In genomic region chr3:136230602-136231151, GRCm38 (mm10) we compare ENCODE assay signal across 21 mouse cellular contexts.
DNase-seq lines count a peak whose midpoint lies in the region; ATAC-seq and TF ChIP-seq lines count a peak whose summit lies in the region.
"Had no signal": no experiment of that assay in that cellular context is flagged by ENCODE, and none has a peak within 500 bp of the region (broad histone marks: within the 10 kb centered on the region; RNA-seq: fewer than 3 reads in every experiment).

No protein-coding gene starts in this region.

- H3K79me2 ChIP-seq in myocyte (ENCODE audit: control insufficient read depth, insufficient read depth) = no peaks in the 10 kb centered on the region

- H3K36me3 ChIP-seq in ES-E14 (ENCODE audit: control insufficient read depth, insufficient read depth, low read length, poor library complexity, severe bottlenecking) = no peaks in the 10 kb centered on the region
- H3K36me3 ChIP-seq in myocyte (ENCODE audit: control insufficient read depth, insufficient read depth) = no peaks in the 10 kb centered on the region
- H3K36me3 ChIP-seq: embryonic facial prominence, embryonic 15.5 days; forebrain, embryonic 10.5 days; heart, embryonic 10.5 days; hindbrain, embryonic 13.5 days; intestine, embryonic 15.5 days had no signal

- no peak for TF ChIP-seq POLR2A in myocyte (IDR thresholded peaks at IDR 0.05; ENCODE audit: insufficient read length, low read depth)

- in situ Hi-C loops in ES-E14 (cut with MboI; ENCODE audit: low sequenced_read_pairs in 2 of 2, unreplicated experiment in 2 of 2) = no loop called here

- no peak overlapping the region for H3K27ac ChIP-seq in ES-E14 (ENCODE audit: insufficient read depth, low read depth, low read length, poor library complexity, severe bottlenecking)
- H3K27ac ChIP-seq: embryonic facial prominence, embryonic 15.5 days; forebrain, embryonic 10.5 days; heart, embryonic 10.5 days; hindbrain, embryonic 13.5 days; intestine, embryonic 15.5 days had no signal

- peak overlapping the region; percentile 3 for H3K4me2 ChIP-seq in myocyte (ENCODE audit: low read depth)
- H3K4me2 ChIP-seq: embryonic facial prominence, embryonic 15.5 days; hindbrain, embryonic 13.5 days; intestine, embryonic 15.5 days had no signal

- no peaks in the 10 kb centered on the region for H3K27me3 ChIP-seq in myocyte (ENCODE audit: control insufficient read depth, insufficient read depth, insufficient read length)
- H3K27me3 ChIP-seq: embryonic facial prominence, embryonic 15.5 days; hindbrain, embryonic 13.5 days; intestine, embryonic 15.5 days had no signal

- ATAC-seq in granulocyte monocyte progenitor cell, adult 5-6 weeks (replicated peaks; ENCODE audit: poor library complexity, severe bottlenecking) = peak; percentile 98
- ATAC-seq: forebrain, embryonic 14.5 days; intestine, embryonic 15.5 days had no signal

- intact Hi-C loops in left cerebral cortex, postnatal 36 days (cut with DNase I) = no loop called here

- no peak overlapping the region for H3K9ac ChIP-seq in ES-E14 (ENCODE audit: insufficient read depth, low read depth, low read length, poor library complexity, severe bottlenecking)
- H3K9ac ChIP-seq: embryonic facial prominence, embryonic 15.5 days; hindbrain, embryonic 13.5 days; intestine, embryonic 15.5 days had no signal

- no peaks in the 10 kb centered on the region for H3K9me3 ChIP-seq in ES-E14 (ENCODE audit: control insufficient read depth, insufficient read depth, low read depth, low read length)
- H3K9me3 ChIP-seq: embryonic facial prominence, embryonic 15.5 days; forebrain, embryonic 10.5 days; heart, embryonic 10.5 days; hindbrain, embryonic 13.5 days; intestine, embryonic 15.5 days had no signal

- peak; percentile 21 for DNase-seq in 416B (ENCODE audit: low read depth)
- no peak for DNase-seq in ES-E14 (ENCODE audit: low read depth, low spot score)
- DNase-seq in cerebellum, postnatal 36 days = no peak
- DNase-seq in ovary, postnatal 36 days (ENCODE audit: low spot score) = no peak
- DNase-seq in left cerebral cortex, postnatal 36 days (ENCODE audit: low spot score in 2 of 2) = no peak
- DNase-seq: adrenal gland, postnatal 10 days; cerebellum, adult 11-12 months; cerebellum, adult 9-11 months; embryo, embryonic 11 days; gastrocnemius, postnatal 36 days; heart, adult 18-20 months; heart, postnatal 14 days had no signal

- H3ac ChIP-seq in myocyte (ENCODE audit: control insufficient read depth, insufficient read length) = no peak overlapping the region

- H3K4me1 ChIP-seq in ES-E14 (ENCODE audit: control insufficient read depth in 2 of 2, insufficient read depth in 2 of 2, low read length in 2 of 2, poor library complexity in 1 of 2) = no peaks in the 10 kb centered on the region
- H3K4me1 ChIP-seq: embryonic facial prominence, embryonic 15.5 days; forebrain, embryonic 10.5 days; heart, embryonic 10.5 days; hindbrain, embryonic 13.5 days; intestine, embryonic 15.5 days had no signal

- H3K4me3 ChIP-seq in ES-E14 (ENCODE audit: insufficient read depth in 1 of 2, low read depth in 1 of 2, low read length in 2 of 2, poor library complexity in 1 of 2, severe bottlenecking in 1 of 2) (no peak overlapping the region), myocyte (no peak overlapping the region)
- H3K4me3 ChIP-seq: embryonic facial prominence, embryonic 15.5 days; erythroblast, embryonic 14.5 days; forebrain, embryonic 10.5 days; heart, embryonic 10.5 days; hindbrain, embryonic 13.5 days; intestine, embryonic 15.5 days had no signal

TF ChIP-seq in ES-E14, 5 proteins besides CTCF, POLR2A, EP300 and RAD21:
- TF ChIP-seq ZNF384 (IDR thresholded peaks at IDR 0.05; ENCODE audit: low read depth, low read length) (no peak), MAFK (IDR thresholded peaks at IDR 0.05; ENCODE audit: insufficient read depth, low read depth, low read length) (peak; percentile 99), HCFC1 (IDR thresholded peaks at IDR 0.05; ENCODE audit: borderline replicate concordance, insufficient read depth, low read length) (no peak)

TF ChIP-seq in myocyte, 11 proteins besides CTCF, POLR2A, EP300 and RAD21:
- no peak for TF ChIP-seq POLR2AphosphoS2 (IDR thresholded peaks at IDR 0.05; ENCODE audit: insufficient read length, low read depth)
- no peak for TF ChIP-seq USF1 (IDR thresholded peaks at IDR 0.05; ENCODE audit: low read depth)
- TF ChIP-seq TCF12 (IDR thresholded peaks at IDR 0.05; ENCODE audit: insufficient read depth, poor library complexity, severe bottlenecking) = no peak
- peak; percentile 74 for TF ChIP-seq CEBPB (IDR thresholded peaks at IDR 0.05; ENCODE audit: insufficient read depth, poor library complexity, severe bottlenecking)
- no peak for TF ChIP-seq MYOG (IDR thresholded peaks at IDR 0.05; ENCODE audit: control insufficient read depth in 1 of 3, insufficient read depth in 1 of 3, insufficient read length in 2 of 3, low read depth in 2 of 3)
- no peak for TF ChIP-seq E2F4 (IDR thresholded peaks at IDR 0.05; ENCODE audit: insufficient read depth)
TF ChIP-seq in myocyte: peak in this region for 1.
